Mouse (Mus musculus) ES-E14 (cell line): ENCODE measurements around the gene Ccdc194. TPM values are rescaled to one million over a fixed set of nuclear protein-coding genes. Genes with fewer than 3 reads are reported as not detected.

ENCODE experiments used
- DNase-seq: peaks from one replicate; pipeline ENCODE4 v3.0.0-alpha.2; 2013; ENCODE audit warnings: low read depth, low spot score
- H3K27ac ChIP-seq: 2 replicates; pipeline ENCODE4 v1.5.1; 2012; ENCODE audit warnings: low read depth, mild to moderate bottlenecking, low read length, moderate library complexity, mixed read lengths; ENCODE audit not compliant: poor library complexity, insufficient read depth, severe bottlenecking
- H3K36me3 ChIP-seq: 2 replicates; pipeline ENCODE4 v1.6.1; 2012; ENCODE audit warnings: mild to moderate bottlenecking, low read length, moderate library complexity, mixed read lengths; ENCODE audit not compliant: control insufficient read depth, poor library complexity, insufficient read depth, severe bottlenecking
- H3K4me1 ChIP-seq, 2 experiments: fragments of 150-350 bp in 1 of 2; sonication (generic) in 1 of 2; 2 replicates each; pipeline ENCODE4 v1.6.1; 2012; ENCODE audit warnings: low read length in 2 of 2, mild to moderate bottlenecking in 1 of 2, mixed read lengths in 1 of 2; ENCODE audit not compliant: control insufficient read depth in 2 of 2, insufficient read depth in 2 of 2, poor library complexity in 1 of 2
- H3K4me3 ChIP-seq, 2 experiments: fragments of 150-350 bp in 1 of 2; sonication (generic) in 1 of 2; 2 replicates each; pipeline ENCODE4 v1.5.1; 2012; ENCODE audit warnings: low read length in 2 of 2, low read depth in 1 of 2, mild to moderate bottlenecking in 1 of 2, mixed read lengths in 1 of 2; ENCODE audit not compliant: insufficient read depth in 1 of 2, poor library complexity in 1 of 2, severe bottlenecking in 1 of 2
- H3K9ac ChIP-seq: 2 replicates; pipeline ENCODE4 v1.6.1; 2012; ENCODE audit warnings: low read depth, mild to moderate bottlenecking, low read length, mixed read lengths; ENCODE audit not compliant: poor library complexity, insufficient read depth, severe bottlenecking
- H3K9me3 ChIP-seq: fragments of 150-350 bp; sonication (generic); 2 replicates; pipeline ENCODE4 v1.6.1; 2012; ENCODE audit warnings: low read depth, mild to moderate bottlenecking, low read length; ENCODE audit not compliant: control insufficient read depth, insufficient read depth
- CHD2 ChIP-seq: IDR thresholded peaks from 2 replicates; pipeline ENCODE4 v1.6.1; 2014; ENCODE audit warnings: mild to moderate bottlenecking, low read depth, low read length, inconsistent platforms
- HCFC1 ChIP-seq: IDR thresholded peaks from 2 replicates; pipeline ENCODE4 v1.6.1; 2012; ENCODE audit warnings: low read length, inconsistent platforms, borderline replicate concordance; ENCODE audit not compliant: insufficient read depth
- MAFK ChIP-seq: IDR thresholded peaks from 2 replicates; pipeline ENCODE4 v1.6.1; 2014; ENCODE audit warnings: mild to moderate bottlenecking, low read depth, low read length, inconsistent platforms; ENCODE audit not compliant: insufficient read depth
- ZC3H11A ChIP-seq: IDR thresholded peaks from 2 replicates; pipeline ENCODE4 v1.6.1; 2012; ENCODE audit warnings: low read depth, mild to moderate bottlenecking, inconsistent platforms, low read length, borderline replicate concordance
- ZNF384 ChIP-seq: IDR thresholded peaks from 2 replicates; pipeline ENCODE4 v1.6.1; 2012; ENCODE audit warnings: low read depth, low read length, inconsistent platforms
- in situ Hi-C, 2 experiments: fragments of 600-800 bp; cut with MboI; formaldehyde crosslinking; loops; one replicate each; pipeline ENCODE4 v1.15.1; 2025; ENCODE audit warnings: low sequenced_read_pairs in 2 of 2, inconsistent platforms in 1 of 2; ENCODE audit not compliant: unreplicated experiment in 2 of 2
- total RNA-seq: library from RNA; depleted of rRNA; stranded (reverse); fragments of 300-350 nt; gene quantifications from 2 replicates; pipeline ENCODE4 v1.2.3, GENCODE M21; 2012

Gene Ccdc194
- total RNA-seq, 1 experiment: 2.6 TPM

DNA sequence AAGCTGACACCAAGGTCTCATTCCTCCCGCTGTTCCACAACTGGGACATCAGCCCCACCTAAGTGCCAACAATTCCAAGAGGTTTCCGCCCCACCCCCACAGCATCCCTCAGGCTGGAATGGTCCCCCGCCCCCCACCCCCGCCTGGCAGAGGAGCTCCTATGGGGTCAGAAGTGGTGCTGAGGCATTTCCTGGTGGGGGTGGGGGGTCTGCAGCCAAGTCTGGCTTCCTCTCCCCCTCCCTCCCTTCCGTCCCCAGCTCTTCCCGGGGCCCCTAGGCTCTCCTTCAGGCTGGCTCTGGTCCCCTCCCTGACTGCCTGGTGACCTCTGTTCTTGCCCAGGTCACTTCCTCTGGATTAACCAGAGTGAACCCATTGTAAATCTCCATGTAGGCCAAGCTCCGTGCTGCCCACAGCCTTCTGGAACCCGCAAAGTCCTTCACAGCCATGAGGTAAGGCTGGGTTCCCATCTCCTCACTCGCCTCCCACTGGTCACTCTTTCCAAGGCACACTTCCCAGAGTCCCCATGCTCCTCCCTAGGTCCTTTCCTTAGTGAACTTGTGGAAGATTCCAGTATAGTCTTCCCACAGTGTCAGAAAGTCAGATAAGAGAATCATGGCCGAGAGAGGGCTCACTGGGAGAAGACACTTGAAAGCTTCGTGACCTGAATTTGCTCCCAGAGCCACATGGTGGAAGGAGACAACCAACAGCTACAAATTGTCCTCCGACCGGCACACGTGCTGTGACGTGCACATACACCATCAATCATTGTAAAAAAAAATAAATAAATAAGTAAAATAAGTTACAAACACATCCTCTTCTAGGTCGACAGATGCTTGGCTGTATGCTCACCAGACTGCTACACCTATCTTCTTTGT is 26.5 kb downstream of the Ccdc194 start:
- no peak for DNase-seq

GRCm38 (mm10) chr8:71497881-71498501 is 27.5 kb downstream of the Ccdc194 start:
- TF ChIP-seq HCFC1: no peak
- TF ChIP-seq ZNF384: no peak
- no peak for TF ChIP-seq ZC3H11A
- TF ChIP-seq CHD2: no peak
- TF ChIP-seq MAFK: no peak

More for the DNA sequence above, 26.5 kb downstream of the Ccdc194 start:
- in situ Hi-C loops: no loop called here
- no peak for TF ChIP-seq ZC3H11A
- TF ChIP-seq HCFC1: no peak
- TF ChIP-seq CHD2: no peak
- no peak for TF ChIP-seq MAFK
- TF ChIP-seq ZNF384: no peak
- Histone ChIP-seq H3K36me3 (peaks cover 3% of the 10 kb centered on the region; the same call in 1 of the 2 replicates), H3K4me1 (peaks cover 2 to 32% of the 10 kb centered on the region in 2 experiments; a peak in 2 of 4 replicates), H3K9me3 (no peaks in the 10 kb centered on the region), H3K9ac (peak overlapping the region; percentile 49; the same call in 1 of the 2 replicates), H3K27ac (peak overlapping the region; percentile 88), H3K4me3 (0 out of 4 replicates have a peak overlapping the region, but pooled peaks of 1 of the 2 experiments have one; percentile 19)

DNA sequence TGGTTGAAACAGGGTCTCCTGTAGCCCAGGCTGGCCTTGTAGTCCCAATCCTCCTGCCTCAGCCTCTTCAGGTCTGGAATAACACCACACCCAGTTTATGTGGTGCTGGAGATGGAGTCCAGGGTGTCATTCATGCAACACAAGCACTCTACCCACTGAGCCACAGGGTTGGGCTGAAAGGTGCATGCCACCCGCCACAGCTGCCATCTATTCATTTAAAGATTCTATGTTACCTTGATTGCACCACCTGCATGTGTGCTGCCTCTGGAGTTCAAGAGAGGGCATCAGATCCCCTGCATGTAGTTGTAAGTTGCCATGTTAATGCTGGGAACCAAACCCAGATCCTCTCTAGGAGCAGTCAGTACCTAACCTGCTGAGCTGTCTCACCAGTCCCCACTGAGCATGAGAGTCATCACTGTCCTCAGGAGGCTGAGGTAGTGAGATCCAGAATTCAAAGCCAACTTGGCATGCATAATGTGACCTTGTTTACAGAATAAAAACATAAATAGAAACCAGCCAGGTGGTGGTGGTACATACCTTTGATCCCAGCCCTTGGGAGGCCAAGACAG is 28.4 kb downstream of the Ccdc194 start:
- Histone ChIP-seq H3K36me3 (peaks cover 11% of the 10 kb centered on the region), H3K4me1 (peaks cover 2 to 32% of the 10 kb centered on the region in 2 experiments; a peak in 2 of 4 replicates), H3K9ac (no peak overlapping the region), H3K27ac (no peak overlapping the region; the same call in 1 of the 2 replicates), H3K9me3 (no peaks in the 10 kb centered on the region), H3K4me3 (no peak overlapping the region)
- in situ Hi-C loops: no loop called here
- TF ChIP-seq ZC3H11A: no peak
- TF ChIP-seq ZNF384: no peak
- no peak for TF ChIP-seq CHD2
- no peak for TF ChIP-seq MAFK
- TF ChIP-seq HCFC1: no peak
- no peak for DNase-seq

More at GRCm38 (mm10) chr8:71497881-71498501, 27.5 kb downstream of the Ccdc194 start:
- Histone ChIP-seq H3K9me3 (no peaks in the 10 kb centered on the region), H3K27ac (peak overlapping the region; percentile 47; the same call in 1 of the 2 replicates), H3K4me1 (peaks cover 2 to 32% of the 10 kb centered on the region in 2 experiments; a peak in 2 of 4 replicates), H3K9ac (peak overlapping the region; percentile 49; the same call in 1 of the 2 replicates), H3K4me3 (peak overlapping the region in 1 of 2 experiments; percentile 29; a peak in 1 of 4 replicates), H3K36me3 (peaks cover 3% of the 10 kb centered on the region; the same call in 1 of the 2 replicates)
- DNase-seq: no peak
- in situ Hi-C loops: no loop called here

DNA sequence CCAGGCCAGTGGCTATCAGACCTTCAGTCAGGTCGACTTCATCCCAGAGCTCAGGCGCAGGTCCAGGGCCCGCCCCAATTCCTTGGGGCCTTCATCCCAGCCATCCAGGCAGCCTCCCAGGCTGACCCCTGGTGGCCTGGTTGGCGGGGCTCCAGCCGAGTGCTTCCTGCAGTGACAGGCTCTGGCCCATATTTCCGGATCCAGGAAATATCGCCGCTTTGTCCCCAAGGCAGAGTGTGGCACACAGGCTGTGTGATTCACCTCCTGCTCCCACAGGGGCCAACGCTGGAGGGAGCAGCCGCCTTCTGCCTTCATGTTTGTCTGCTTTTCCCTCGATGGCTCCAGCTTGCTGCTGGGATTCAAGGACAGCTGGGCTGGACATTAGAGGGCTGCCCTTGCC is 29.0 kb downstream of the Ccdc194 start:
- peaks cover 17% of the 10 kb centered on the region for H3K36me3 ChIP-seq
- in situ Hi-C loops: no loop called here
- no peak overlapping the region for H3K4me3 ChIP-seq
- H3K27ac ChIP-seq: no peak overlapping the region
- DNase-seq: no peak
- no peak for TF ChIP-seq HCFC1
- no peak for TF ChIP-seq MAFK
- no peak for TF ChIP-seq ZNF384
- no peak for TF ChIP-seq CHD2
- no peak for TF ChIP-seq ZC3H11A
- no peaks in the 10 kb centered on the region for H3K9me3 ChIP-seq
- H3K4me1 ChIP-seq: peaks cover 2 to 35% of the 10 kb centered on the region in 2 experiments; a peak in 2 of 4 replicates
- peak overlapping the region; percentile 6; the same call in 1 of the 2 replicates for H3K9ac ChIP-seq
